ENCODE assay signal across 8 mouse cellular contexts in the genomic region with DNA sequence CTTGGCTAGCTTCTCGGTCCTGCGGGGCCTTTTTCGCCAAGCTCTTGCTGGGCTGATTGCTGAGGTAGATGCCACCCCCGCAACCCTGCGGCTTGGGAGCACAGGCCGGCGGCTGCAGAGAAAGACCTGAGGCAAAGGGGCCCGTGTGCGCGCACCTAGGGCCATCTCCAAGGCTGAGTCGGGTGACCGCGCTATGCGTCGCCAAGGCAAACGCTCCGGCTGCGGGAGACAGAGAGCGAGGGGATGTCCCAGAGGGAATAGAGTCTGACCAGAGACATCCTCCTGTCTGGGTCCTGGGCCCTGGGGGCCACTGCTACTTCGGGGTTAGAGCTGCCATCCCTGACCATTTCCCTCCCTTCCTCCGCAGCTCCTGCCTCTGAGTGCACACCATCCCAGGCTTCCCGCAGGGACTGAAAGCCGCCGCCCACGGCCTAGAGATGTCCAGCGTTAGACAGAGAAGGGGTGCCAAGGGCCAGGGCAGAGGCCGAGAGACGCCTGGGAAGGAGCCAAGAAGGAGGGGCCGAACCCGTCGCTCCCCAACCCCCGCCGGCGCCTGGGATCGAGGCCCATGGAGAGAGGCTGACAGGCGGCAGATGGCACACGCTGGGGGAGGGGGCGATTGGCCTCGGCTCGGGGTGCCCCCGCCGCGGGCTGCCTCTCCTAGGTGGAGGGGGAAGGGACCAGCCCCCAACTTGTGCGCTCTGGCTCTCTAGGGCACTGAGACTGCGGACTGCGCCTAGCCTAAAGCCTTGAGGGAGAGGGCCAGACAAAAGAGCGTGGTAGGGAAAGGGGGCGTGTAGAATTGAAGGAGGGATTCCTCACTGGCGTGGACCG. TPM values are rescaled to one million over a fixed set of nuclear protein-coding genes. Genes with fewer than 3 reads are reported as not detected.
A peak's percentile ranks its signal among the peaks of the same experiment; 100 is the strongest.
DNase-seq lines count a peak whose midpoint lies in the region; ATAC-seq and TF ChIP-seq lines count a peak whose summit lies in the region.

No protein-coding gene starts in this region.

- H3K9me3 ChIP-seq in hindbrain, postnatal 0 days (ENCODE audit: low read length), result no peaks in the 10 kb centered on the region
- H3K9me3 ChIP-seq in limb, embryonic 15.5 days, result no peaks in the 10 kb centered on the region

- no peak for TF ChIP-seq POLR2A in cerebellum, adult 2 months (IDR thresholded peaks at IDR 0.05; ENCODE audit: borderline replicate concordance, insufficient read depth, low read length)

- ATAC-seq in hindbrain, postnatal 0 days, result 0 out of 2 replicates have a peak, but pooled peaks have one; percentile 14
- no peak for ATAC-seq in limb, embryonic 15.5 days (ENCODE audit: insufficient number of reproducible peaks, low FRiP score, low TSS enrichment, low read depth)

- under 1% methylated on average over 50 of the region's 50 CpGs for WGBS in cerebellum, adult 2 months
- 1% methylated on average over 50 of the region's 50 CpGs for WGBS in hindbrain, postnatal 0 days
- under 1% methylated on average over 50 of the region's 50 CpGs for WGBS in limb, embryonic 15.5 days

- H3K27me3 ChIP-seq in cerebellum, adult 2 months (ENCODE audit: control insufficient read depth, insufficient read depth, low read length), result no peaks in the 10 kb centered on the region
- H3K27me3 ChIP-seq in hindbrain, postnatal 0 days (ENCODE audit: insufficient read depth, low read length), result no peaks in the 10 kb centered on the region
- peaks cover 21% of the 10 kb centered on the region for H3K27me3 ChIP-seq in limb, embryonic 15.5 days

- TF ChIP-seq CTCF in cerebellum, adult 2 months (IDR thresholded peaks at IDR 0.05; ENCODE audit: borderline replicate concordance, insufficient read depth, low read depth, low read length), result no peak
- no peak for TF ChIP-seq CTCF in hindbrain, postnatal 0 days (IDR thresholded peaks at IDR 0.05; ENCODE audit: low read depth)

- H3K27ac ChIP-seq in cerebellum, adult 2 months (ENCODE audit: insufficient read depth, low read length), result no peak overlapping the region
- 0 out of 2 replicates have a peak overlapping the region, but pooled peaks have one; percentile 32 for H3K27ac ChIP-seq in hindbrain, postnatal 0 days
- no peak overlapping the region for H3K27ac ChIP-seq in limb, embryonic 15.5 days

- H3K4me1 ChIP-seq in cerebellum, adult 2 months (ENCODE audit: control insufficient read depth, insufficient read depth, low read length), result 0 out of 2 replicates have a peak, but pooled peaks cover 3% of the 10 kb centered on the region
- H3K4me1 ChIP-seq in hindbrain, postnatal 0 days (ENCODE audit: insufficient read depth, low read length), result peaks cover 27% of the 10 kb centered on the region
- peaks cover 56% of the 10 kb centered on the region for H3K4me1 ChIP-seq in limb, embryonic 15.5 days

- peak overlapping the region; percentile 54 for H3K4me3 ChIP-seq in cerebellum, adult 2 months (replicated peaks; ENCODE audit: insufficient read depth, low read depth, low read length)
- peak overlapping the region; percentile 81 for H3K4me3 ChIP-seq in hindbrain, postnatal 0 days (ENCODE audit: low read length)
- H3K4me3 ChIP-seq in limb, embryonic 15.5 days, result peak overlapping the region; percentile 81

- DNase-seq in layer of hippocampus, adult 11-12 months (ENCODE audit: low spot score), result peak; percentile 34
- no peak for DNase-seq in layer of hippocampus, postnatal 14 days (ENCODE audit: low spot score in 2 of 2)
- peak; percentile 88 to 89 for DNase-seq in cerebellum, adult 2 months
- peak; percentile 46 to 55 for DNase-seq in gastrocnemius, adult 8-10 months (ENCODE audit: low spot score in 2 of 2)
- DNase-seq in hindbrain, postnatal 0 days (ENCODE audit: low spot score), result peak; percentile 72
- DNase-seq in neural tube, embryonic 10.5 days (ENCODE audit: extremely low spot score, low spot score), result peak; percentile 75
- no peak for DNase-seq in spleen, adult 12 weeks (ENCODE audit: low spot score)

- peak overlapping the region; percentile 95 for H3K4me2 ChIP-seq in hindbrain, postnatal 0 days (ENCODE audit: low read depth, low read length)
- H3K4me2 ChIP-seq in limb, embryonic 15.5 days, result peak overlapping the region; percentile 89

- peak overlapping the region; percentile 38 for H3K9ac ChIP-seq in hindbrain, postnatal 0 days (replicated peaks; ENCODE audit: low read length)
- peak overlapping the region; percentile 37; the same call in 1 of the 2 replicates for H3K9ac ChIP-seq in limb, embryonic 15.5 days

- no peaks in the 10 kb centered on the region for H3K36me3 ChIP-seq in hindbrain, postnatal 0 days (ENCODE audit: insufficient read depth, low read length)
- H3K36me3 ChIP-seq in limb, embryonic 15.5 days, result no peaks in the 10 kb centered on the region

RNA-seq across cellular contexts. Expression of a gene that starts 2.5 kb away (rescaled TPM):
- 10 to 100 TPM; 29.9 to 32.3 TPM for total RNA-seq in layer of hippocampus, postnatal 14 days (2021)
- 38.1 and 40.1 TPM in 2 replicates for polyA plus RNA-seq in cerebellum, adult 2 months (2012; rRNA removed)
- 10 to 100 TPM in 3 of 4 experiments, 1 to 10 TPM in 1; 8.4 to 14.8 (median 13.9) TPM for total RNA-seq in gastrocnemius, adult 8-10 months (2022)
- total RNA-seq in hindbrain, postnatal 0 days (2014; rRNA removed), result 73.6 and 74.8 TPM in 2 replicates
- 22.2 and 22.3 TPM in 2 replicates for polyA plus RNA-seq in hindbrain, postnatal 0 days (2015; fragmentation: Nextera tagmentation; extraction: Ambion mirVana)
- 14.3 and 14.5 TPM in 2 replicates for polyA plus RNA-seq in limb, embryonic 15.5 days (2015; fragmentation: Nextera tagmentation; extraction: Ambion mirVana)

Comparison
In these comparisons a context has a peak if more than half of its experiments do, and no peak if none do; other contexts are left out.
1. DNase-seq: peak in layer of hippocampus, adult 11-12 months (single experiment), cerebellum, adult 2 months (2 of 2), gastrocnemius, adult 8-10 months (2 of 2), hindbrain, postnatal 0 days (single experiment) and neural tube, embryonic 10.5 days (single experiment); none in layer of hippocampus, postnatal 14 days (0 of 2) and spleen, adult 12 weeks (single experiment).
2. Peak in every context shown above with its lines, with median percentiles within 50 percentile points of each other: H3K4me3 ChIP-seq.